Mouse (Mus musculus): Measurements from ENCODE around the gene Ucn2. TPM values are rescaled to one million over a fixed set of nuclear protein-coding genes. Genes with fewer than 3 reads are reported as not detected.

Ucn2 gene
- polyA plus RNA-seq, 1 experiment from 2014 or later = not detected

GRCm38 (mm10) chr9:108987704-108988350 is 2.0 kb downstream of the Ucn2 start:
- WGBS = 18% methylated on average over 14 of the region's 15 CpGs
- H3K27me3 ChIP-seq (ENCODE audit: control insufficient read depth, insufficient read depth, low read length) = no peaks in the 10 kb centered on the region
- H3K4me3 ChIP-seq (ENCODE audit: low read depth, low read length) = no peak overlapping the region
- H3K27ac ChIP-seq (ENCODE audit: low read length) = no peak overlapping the region
- H3K36me3 ChIP-seq (ENCODE audit: control insufficient read depth, insufficient read depth, low read length) = no peaks in the 10 kb centered on the region
- peaks cover 15% of the 10 kb centered on the region for H3K4me1 ChIP-seq (ENCODE audit: control insufficient read depth, insufficient read depth, low read length)
- H3K4me2 ChIP-seq (replicated peaks; ENCODE audit: low read depth, low read length) = peak overlapping the region; percentile 25
- H3K9ac ChIP-seq (replicated peaks; ENCODE audit: low read depth, low read length) = no peak overlapping the region
- ATAC-seq (ENCODE audit: insufficient number of reproducible peaks, insufficient read depth, low FRiP score, low read depth) = no peak
- H3K9me3 ChIP-seq (ENCODE audit: control insufficient read depth, low read depth, low read length) = no peaks in the 10 kb centered on the region

GRCm38 (mm10) chr9:108989802-108990461 is 4.1 kb downstream of the Ucn2 start:
- ATAC-seq (ENCODE audit: insufficient number of reproducible peaks, insufficient read depth, low FRiP score, low read depth) = no peak
- Histone ChIP-seq H3K9ac (replicated peaks; ENCODE audit: low read depth, low read length) (no peak overlapping the region), H3K27ac (ENCODE audit: low read length) (peak overlapping the region; percentile 21; the same call in 1 of the 2 replicates), H3K36me3 (ENCODE audit: control insufficient read depth, insufficient read depth, low read length) (no peaks in the 10 kb centered on the region), H3K4me1 (ENCODE audit: control insufficient read depth, insufficient read depth, low read length) (peaks cover 15% of the 10 kb centered on the region), H3K4me2 (replicated peaks; ENCODE audit: low read depth, low read length) (no peak overlapping the region), H3K27me3 (ENCODE audit: control insufficient read depth, insufficient read depth, low read length) (no peaks in the 10 kb centered on the region), H3K4me3 (ENCODE audit: low read depth, low read length) (no peak overlapping the region), H3K9me3 (ENCODE audit: control insufficient read depth, low read depth, low read length) (no peaks in the 10 kb centered on the region)
- 82% methylated on average over 4 of the region's 4 CpGs for WGBS

GRCm38 (mm10) chr9:108990462-108990820 is 4.6 kb downstream of the Ucn2 start:
- 64% methylated on average over 7 of the region's 7 CpGs for WGBS
- no peak overlapping the region for H3K4me2 ChIP-seq (replicated peaks; ENCODE audit: low read depth, low read length)
- H3K27me3 ChIP-seq (ENCODE audit: control insufficient read depth, insufficient read depth, low read length) = no peaks in the 10 kb centered on the region
- peaks cover 17% of the 10 kb centered on the region for H3K4me1 ChIP-seq (ENCODE audit: control insufficient read depth, insufficient read depth, low read length)
- H3K9me3 ChIP-seq (ENCODE audit: control insufficient read depth, low read depth, low read length) = no peaks in the 10 kb centered on the region
- no peak overlapping the region for H3K4me3 ChIP-seq (ENCODE audit: low read depth, low read length)
- H3K27ac ChIP-seq (ENCODE audit: low read length) = peak overlapping the region; percentile 96
- no peaks in the 10 kb centered on the region for H3K36me3 ChIP-seq (ENCODE audit: control insufficient read depth, insufficient read depth, low read length)
- H3K9ac ChIP-seq (replicated peaks; ENCODE audit: low read depth, low read length) = no peak overlapping the region
- ATAC-seq (ENCODE audit: insufficient number of reproducible peaks, insufficient read depth, low FRiP score, low read depth) = no peak

- peak within 1 kb of the TSS; percentile 86 for H3K4me2 ChIP-seq (replicated peaks; ENCODE audit: low read depth, low read length)
- ATAC-seq (ENCODE audit: insufficient number of reproducible peaks, insufficient read depth, low FRiP score, low read depth) = peak; percentile 95
- H3K4me1 ChIP-seq (ENCODE audit: control insufficient read depth, insufficient read depth, low read length) = peaks cover 18% of the 10 kb centered on the region
Measured at GRCm38 (mm10) chr9:108991428-108992084, 5.7 kb downstream of the Ucn2 start, which contains the start of gene Pfkfb4. Gene Pfkfb4 (plus strand): TSS chr9:108991778.

GRCm38 (mm10) chr9:108992085-108992469 is 6.3 kb downstream of the Ucn2 start:
- peak overlapping the region; percentile 86 for H3K4me2 ChIP-seq (replicated peaks; ENCODE audit: low read depth, low read length)
- no peaks in the 10 kb centered on the region for H3K36me3 ChIP-seq (ENCODE audit: control insufficient read depth, insufficient read depth, low read length)
- no peaks in the 10 kb centered on the region for H3K27me3 ChIP-seq (ENCODE audit: control insufficient read depth, insufficient read depth, low read length)
- peak overlapping the region; percentile 57 for H3K4me3 ChIP-seq (ENCODE audit: low read depth, low read length)
- no peak for ATAC-seq (ENCODE audit: insufficient number of reproducible peaks, insufficient read depth, low FRiP score, low read depth)
- peaks cover 18% of the 10 kb centered on the region for H3K4me1 ChIP-seq (ENCODE audit: control insufficient read depth, insufficient read depth, low read length)
- 11% methylated on average over 18 of the region's 18 CpGs for WGBS
- H3K27ac ChIP-seq (ENCODE audit: low read length) = peak overlapping the region; percentile 27; the same call in 1 of the 2 replicates
- peak overlapping the region; percentile 21; the same call in 1 of the 2 replicates for H3K9ac ChIP-seq (replicated peaks; ENCODE audit: low read depth, low read length)
- no peaks in the 10 kb centered on the region for H3K9me3 ChIP-seq (ENCODE audit: control insufficient read depth, low read depth, low read length)

More at GRCm38 (mm10) chr9:108991428-108992084, 5.7 kb downstream of the Ucn2 start, which contains the start of gene Pfkfb4:
- H3K4me3 ChIP-seq (ENCODE audit: low read depth, low read length) = peak within 1 kb of the TSS; percentile 57
- H3K9ac ChIP-seq (replicated peaks; ENCODE audit: low read depth, low read length) = peak within 1 kb of the TSS; percentile 48; the same call in 1 of the 2 replicates
- no peaks in the 10 kb centered on the region for H3K9me3 ChIP-seq (ENCODE audit: control insufficient read depth, low read depth, low read length)
- no peaks in the 10 kb centered on the region for H3K36me3 ChIP-seq (ENCODE audit: control insufficient read depth, insufficient read depth, low read length)
- no peaks in the 10 kb centered on the region for H3K27me3 ChIP-seq (ENCODE audit: control insufficient read depth, insufficient read depth, low read length)
- under 1% methylated on average over 31 of the region's 31 CpGs for WGBS
- H3K27ac ChIP-seq (ENCODE audit: low read length) = peak within 1 kb of the TSS; percentile 96

GRCm38 (mm10) chr9:108992620-108993361 is 7.0 kb downstream of the Ucn2 start:
- Histone ChIP-seq H3K4me1 (ENCODE audit: control insufficient read depth, insufficient read depth, low read length) (peaks cover 17% of the 10 kb centered on the region), H3K9me3 (ENCODE audit: control insufficient read depth, low read depth, low read length) (no peaks in the 10 kb centered on the region), H3K9ac (replicated peaks; ENCODE audit: low read depth, low read length) (0 out of 2 replicates have a peak overlapping the region, but pooled peaks have one; percentile 21), H3K4me2 (replicated peaks; ENCODE audit: low read depth, low read length) (peak overlapping the region; percentile 86), H3K27ac (ENCODE audit: low read length) (no peak overlapping the region), H3K4me3 (ENCODE audit: low read depth, low read length) (peak overlapping the region; percentile 57; the same call in 1 of the 2 replicates), H3K36me3 (ENCODE audit: control insufficient read depth, insufficient read depth, low read length) (no peaks in the 10 kb centered on the region), H3K27me3 (ENCODE audit: control insufficient read depth, insufficient read depth, low read length) (no peaks in the 10 kb centered on the region)
- 78% methylated on average over 9 of the region's 9 CpGs for WGBS
- no peak for ATAC-seq (ENCODE audit: insufficient number of reproducible peaks, insufficient read depth, low FRiP score, low read depth)

- H3K4me1 ChIP-seq (ENCODE audit: control insufficient read depth, insufficient read depth, low read length) = 0 out of 2 replicates have a peak, but pooled peaks cover 3% of the 10 kb centered on the region
- WGBS = 66% methylated on average over 9 of the region's 9 CpGs
- no peak overlapping the region for H3K4me3 ChIP-seq (ENCODE audit: low read depth, low read length)
- no peaks in the 10 kb centered on the region for H3K27me3 ChIP-seq (ENCODE audit: control insufficient read depth, insufficient read depth, low read length)
- no peaks in the 10 kb centered on the region for H3K36me3 ChIP-seq (ENCODE audit: control insufficient read depth, insufficient read depth, low read length)
- no peak overlapping the region for H3K9ac ChIP-seq (replicated peaks; ENCODE audit: low read depth, low read length)
- H3K27ac ChIP-seq (ENCODE audit: low read length) = no peak overlapping the region
- no peaks in the 10 kb centered on the region for H3K9me3 ChIP-seq (ENCODE audit: control insufficient read depth, low read depth, low read length)
- no peak for ATAC-seq (ENCODE audit: insufficient number of reproducible peaks, insufficient read depth, low FRiP score, low read depth)
- no peak overlapping the region for H3K4me2 ChIP-seq (replicated peaks; ENCODE audit: low read depth, low read length)
Measured at GRCm38 (mm10) chr9:108996411-108996810, 10.6 kb downstream of the Ucn2 start.
